Mouse (Mus musculus) cortical plate, adult 2 months (tissue): ENCODE measurements around the gene Matn1.

Source experiments
- CTCF ChIP-seq: fragments of 200-500 bp; IDR thresholded peaks from 2 replicates; pipeline ENCODE4 v1.5.1; 2011; ENCODE audit warnings: mild to moderate bottlenecking, control low read depth, low read length; ENCODE audit not compliant: insufficient read depth; ENCODE audit errors: extremely low read depth
- POLR2A ChIP-seq: fragments of 200-500 bp; IDR thresholded peaks from 2 replicates; pipeline ENCODE4 v1.6.1; 2011; ENCODE audit warnings: mild to moderate bottlenecking, low read length, control low read depth; ENCODE audit not compliant: insufficient read depth; ENCODE audit errors: extremely low read depth

DNA sequence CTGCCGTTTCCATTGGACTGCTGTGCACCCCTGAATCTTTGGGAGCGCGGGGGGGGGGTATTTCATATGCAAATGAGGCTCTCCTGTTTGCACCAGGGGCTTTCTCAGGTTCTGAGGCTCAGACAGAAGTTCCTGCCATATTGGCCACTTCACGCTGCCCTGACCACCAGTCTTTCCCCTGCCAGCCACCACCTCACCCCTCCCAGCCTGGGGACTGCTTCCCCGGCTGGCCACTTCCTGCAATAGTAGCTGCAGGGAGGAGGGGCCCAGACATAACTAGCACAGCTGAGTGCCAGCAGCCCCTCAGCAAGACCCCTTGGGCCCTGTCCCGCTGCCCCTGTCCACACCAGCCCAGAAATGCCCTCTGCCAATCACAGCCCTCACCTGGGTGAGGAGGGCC is 17.9 kb upstream of the Matn1 start:
- TF ChIP-seq CTCF (no peak), POLR2A (no peak)
